Mouse (Mus musculus): ENCODE measurements around the gene Zfhx3.
A peak's percentile ranks its signal among the peaks of the same experiment; 100 is the strongest.

Gene Zfhx3

GRCm38 (mm10) chr8:108725631-108726030, 783.2 kb downstream of the Zfhx3 start:
- DNase-seq = no peak

DNA sequence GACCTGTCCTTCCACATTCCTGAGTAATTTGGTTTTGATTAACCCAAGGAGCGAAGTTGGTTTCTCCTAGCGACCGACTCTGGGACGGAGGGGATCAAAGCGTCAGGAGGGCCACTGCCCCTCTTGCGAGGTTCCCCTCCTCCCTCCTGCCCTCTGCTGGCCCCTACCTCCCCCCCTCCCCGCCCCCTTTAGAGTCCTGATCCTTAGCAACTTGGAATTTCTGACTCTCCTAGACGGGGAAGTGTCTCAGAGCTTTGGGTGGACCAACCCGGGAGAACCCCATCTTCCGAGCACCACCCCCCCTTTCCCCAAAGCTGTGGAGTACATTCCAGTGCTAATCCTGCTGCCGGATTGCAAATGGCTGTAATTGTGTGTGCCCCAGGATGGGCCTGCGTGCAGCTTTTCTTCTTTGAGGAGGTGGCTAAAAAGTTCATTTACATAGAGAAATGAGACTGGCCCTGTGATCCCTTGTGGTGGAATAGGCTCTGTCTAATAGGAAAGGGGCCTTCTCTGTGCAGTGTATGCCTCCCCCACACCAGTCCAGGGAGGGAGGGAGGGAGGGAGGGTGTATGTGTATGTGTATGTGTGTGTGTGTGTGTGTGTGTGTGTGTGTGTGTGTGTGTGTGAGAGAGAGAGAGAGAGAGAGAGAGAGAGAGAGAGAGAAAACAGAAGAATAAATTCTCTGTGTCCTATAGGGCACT, 784.2 kb downstream of the Zfhx3 start:
- DNase-seq = no peak

- DNase-seq = no peak
Measured at GRCm38 (mm10) chr8:108729169-108729568, 786.7 kb downstream of the Zfhx3 start.

- DNase-seq = no peak
Measured at GRCm38 (mm10) chr8:108729667-108730329, 787.4 kb downstream of the Zfhx3 start.

DNA sequence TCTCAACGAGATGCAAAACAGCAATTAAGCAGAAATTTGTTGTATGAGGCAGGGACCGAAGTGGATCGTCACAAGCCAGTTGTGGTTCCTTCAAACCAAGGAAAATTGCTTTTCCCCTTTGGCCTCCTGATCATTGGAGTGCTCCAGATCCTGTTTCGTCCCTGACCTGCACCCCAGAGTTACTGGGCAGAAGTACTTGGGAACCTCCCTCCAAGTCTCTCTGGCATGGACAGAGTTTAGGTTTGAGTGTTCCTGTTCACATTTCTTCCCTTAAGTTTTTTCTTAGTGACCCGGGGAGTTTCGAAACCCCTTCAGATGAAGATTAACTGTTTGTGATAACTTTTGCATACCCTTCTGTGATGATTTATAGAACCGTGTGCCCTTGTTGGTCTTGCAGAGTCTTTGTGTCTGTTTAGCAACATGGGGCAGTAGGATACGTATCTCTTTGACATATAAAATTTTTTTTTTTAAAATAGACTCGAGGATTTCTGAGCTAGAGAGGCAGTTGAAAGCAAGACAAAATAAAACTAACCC, 788.5 kb downstream of the Zfhx3 start:
- DNase-seq = no peak

DNA sequence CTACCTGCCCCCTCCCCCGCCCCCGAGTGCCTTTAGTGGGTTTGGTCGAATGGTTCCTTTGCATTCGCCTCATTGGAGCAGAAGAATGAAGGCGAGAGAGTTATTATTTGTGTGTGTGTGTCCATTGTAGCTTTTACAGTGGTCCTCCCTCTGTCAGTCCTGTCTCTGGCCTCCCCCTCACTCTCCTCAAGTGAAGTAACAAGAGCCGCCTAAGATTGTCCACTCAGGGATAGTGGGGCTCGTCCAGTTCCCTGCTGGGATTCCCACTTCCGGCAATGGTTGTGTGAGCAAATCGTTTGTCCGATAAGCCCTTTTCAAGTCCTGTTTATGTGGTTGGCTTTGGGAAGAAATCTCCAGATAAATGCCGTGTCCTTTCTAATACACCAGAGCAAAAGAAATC, 790.1 kb downstream of the Zfhx3 start:
- no peak for DNase-seq

GRCm38 (mm10) chr8:108733385-108733784, 790.9 kb downstream of the Zfhx3 start:
- no peak for DNase-seq

- DNase-seq = no peak
Measured at GRCm38 (mm10) chr8:108736442-108736841, 794.0 kb downstream of the Zfhx3 start.

DNA sequence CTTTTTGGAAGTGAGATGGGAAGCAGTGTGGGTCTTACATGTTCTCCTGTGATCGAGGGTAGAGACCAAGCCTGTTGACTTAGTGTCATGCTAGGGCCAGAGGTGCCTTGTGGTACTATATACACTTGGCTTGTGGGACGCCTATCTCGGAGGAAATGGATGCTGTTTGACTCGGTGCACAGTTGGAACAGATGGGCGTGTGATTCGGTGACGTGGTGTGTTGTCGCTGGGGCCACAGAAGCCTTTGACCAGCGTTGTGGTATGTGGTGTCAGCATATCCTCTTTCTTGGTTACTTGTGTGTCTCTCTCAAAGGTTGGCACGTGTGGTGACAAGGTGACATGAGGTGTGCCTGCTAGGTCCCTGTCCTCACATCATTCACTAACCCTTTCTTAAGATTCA, 795.7 kb downstream of the Zfhx3 start:
- DNase-seq = no peak

GRCm38 (mm10) chr8:108739517-108739916, 797.1 kb downstream of the Zfhx3 start:
- no peak for DNase-seq

GRCm38 (mm10) chr8:108740443-108740842, 798.0 kb downstream of the Zfhx3 start:
- no peak for DNase-seq

GRCm38 (mm10) chr8:108741651-108742050, 799.2 kb downstream of the Zfhx3 start:
- DNase-seq = no peak

GRCm38 (mm10) chr8:108742465-108742864, 800.0 kb downstream of the Zfhx3 start:
- DNase-seq = no peak

DNA sequence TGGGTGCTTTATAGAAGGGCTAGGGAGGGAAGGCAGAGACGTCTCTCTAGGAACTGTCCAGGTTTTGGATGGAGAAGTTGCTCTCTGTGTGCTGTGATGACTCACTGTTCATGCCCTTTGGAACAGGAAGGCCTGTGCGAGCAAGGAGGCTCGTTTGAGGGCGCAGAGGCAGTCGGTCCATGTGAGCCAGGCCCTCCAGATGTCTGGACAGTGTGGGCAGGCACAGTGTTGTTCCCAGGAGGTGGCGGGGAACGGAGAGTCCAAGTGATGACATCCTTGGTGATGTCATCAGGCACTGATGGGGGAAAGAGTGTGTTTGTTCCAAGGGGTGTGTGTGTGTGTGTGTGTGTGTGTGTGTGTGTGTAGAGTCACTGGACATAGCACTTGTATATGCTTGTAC, 800.8 kb downstream of the Zfhx3 start:
- DNase-seq = no peak

- DNase-seq = no peak
Measured at GRCm38 (mm10) chr8:108745551-108745950, 803.1 kb downstream of the Zfhx3 start.

DNA sequence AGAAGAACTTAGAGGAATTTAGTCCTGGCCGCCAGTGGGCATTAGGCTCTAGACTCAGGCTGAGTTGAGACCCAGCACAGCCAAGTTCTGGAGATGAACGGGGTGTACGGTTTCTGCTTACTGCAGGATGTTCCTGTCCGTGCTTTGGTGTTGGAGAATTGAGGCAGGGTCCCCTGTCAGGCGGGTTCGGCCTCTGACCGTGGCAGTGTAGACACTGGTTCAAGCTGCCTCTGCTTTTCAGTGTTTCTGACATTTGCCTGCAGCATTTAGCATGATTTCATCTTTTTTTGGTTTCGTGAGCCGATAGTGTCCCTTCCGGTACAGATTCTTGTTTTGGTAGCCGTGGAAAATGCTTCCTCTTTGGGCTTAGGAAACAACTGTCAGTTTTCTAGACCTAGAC, 805.7 kb downstream of the Zfhx3 start:
- DNase-seq = no peak

DNA sequence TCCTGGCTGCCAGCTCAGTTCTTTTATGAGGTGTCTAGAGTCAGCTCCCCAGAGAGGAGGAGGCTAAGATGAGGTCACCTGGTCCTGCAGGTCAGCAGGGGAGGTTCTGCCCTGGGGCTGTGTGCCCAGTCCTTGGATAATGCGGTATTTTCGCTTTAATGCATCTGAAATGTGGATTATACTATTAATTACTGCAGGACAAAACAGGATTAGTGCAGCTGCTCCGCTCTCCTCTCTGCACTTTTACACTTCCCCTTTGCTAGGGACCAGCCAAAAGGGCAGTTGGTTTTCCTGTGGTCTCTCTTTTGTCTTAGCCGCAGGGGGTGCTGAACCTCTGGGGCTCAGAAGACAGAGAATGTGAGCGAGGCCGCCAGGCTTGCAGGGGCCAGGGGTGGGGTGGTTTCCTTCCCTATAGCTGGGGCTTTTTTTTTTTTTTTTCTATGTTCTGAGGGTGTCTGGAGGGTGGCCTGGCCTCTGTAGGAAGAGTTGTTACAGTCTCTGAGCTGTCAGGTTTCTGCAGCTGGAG, 806.5 kb downstream of the Zfhx3 start:
- no peak for DNase-seq

DNA sequence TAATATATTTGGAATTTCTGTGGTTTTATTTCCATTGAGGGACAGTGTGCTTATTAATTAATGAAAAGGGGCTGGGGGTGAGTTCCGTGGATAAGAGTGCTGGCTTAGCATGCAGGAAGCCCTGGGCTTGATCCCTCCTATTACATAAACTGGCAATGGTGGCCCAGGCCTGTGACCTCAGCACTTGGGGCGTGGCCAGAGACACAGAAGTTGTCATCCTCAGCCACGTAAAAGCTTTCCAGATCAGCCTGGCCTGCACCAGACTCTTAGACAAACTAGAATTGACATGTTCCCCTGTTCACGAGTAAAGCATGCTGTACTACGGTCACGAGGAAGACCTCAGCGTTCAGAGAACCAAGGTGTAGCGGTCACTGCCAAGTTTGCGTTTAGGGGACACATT, 808.4 kb downstream of the Zfhx3 start:
- no peak for DNase-seq

- DNase-seq = no peak
Measured at GRCm38 (mm10) chr8:108754556-108754955, 812.1 kb downstream of the Zfhx3 start.

DNA sequence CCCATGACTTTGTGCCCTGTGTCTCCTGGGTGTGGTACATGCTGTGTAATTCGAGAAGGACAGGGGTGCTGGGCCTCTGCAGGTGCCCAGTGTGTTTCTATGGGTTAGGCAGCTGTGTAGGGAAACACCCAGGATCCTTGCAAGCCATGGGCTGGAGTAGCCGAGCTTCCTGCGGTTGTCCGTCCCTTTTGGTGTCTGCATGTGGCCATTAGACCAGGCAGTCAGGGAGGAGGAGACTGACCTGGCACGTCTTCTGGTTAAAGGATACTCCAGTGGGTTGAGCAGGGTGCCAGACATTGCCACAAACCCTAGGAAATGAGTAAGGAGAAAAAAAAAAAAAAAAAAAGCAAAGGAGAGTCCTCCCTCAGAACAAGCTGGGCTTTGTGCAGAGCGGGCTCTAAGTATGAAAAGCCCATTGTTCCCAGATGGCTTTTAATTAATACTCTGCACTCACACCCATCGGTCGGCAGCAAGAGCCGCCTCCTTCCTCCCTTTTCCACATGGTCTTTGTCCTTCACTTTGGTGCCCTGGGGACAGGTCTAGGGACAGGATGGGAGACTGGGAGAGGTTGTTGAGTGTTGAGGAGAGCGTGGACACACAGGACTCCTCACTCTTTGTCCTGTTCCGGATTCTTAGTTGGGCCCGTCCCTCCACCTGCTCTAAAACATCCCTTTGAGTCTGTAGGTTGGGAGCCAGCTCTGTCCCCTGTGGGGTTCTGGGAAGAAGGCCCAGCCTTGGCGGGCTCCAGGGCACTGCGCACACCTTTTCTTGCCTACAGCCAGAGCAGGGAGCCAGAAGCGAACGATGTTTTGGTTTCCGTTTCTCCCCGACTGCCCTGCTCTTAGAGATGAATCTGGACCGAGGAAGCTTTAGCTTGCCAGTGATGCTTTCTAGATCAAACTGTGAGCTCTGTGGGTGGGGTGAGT, 813.2 kb downstream of the Zfhx3 start:
- no peak for DNase-seq

DNA sequence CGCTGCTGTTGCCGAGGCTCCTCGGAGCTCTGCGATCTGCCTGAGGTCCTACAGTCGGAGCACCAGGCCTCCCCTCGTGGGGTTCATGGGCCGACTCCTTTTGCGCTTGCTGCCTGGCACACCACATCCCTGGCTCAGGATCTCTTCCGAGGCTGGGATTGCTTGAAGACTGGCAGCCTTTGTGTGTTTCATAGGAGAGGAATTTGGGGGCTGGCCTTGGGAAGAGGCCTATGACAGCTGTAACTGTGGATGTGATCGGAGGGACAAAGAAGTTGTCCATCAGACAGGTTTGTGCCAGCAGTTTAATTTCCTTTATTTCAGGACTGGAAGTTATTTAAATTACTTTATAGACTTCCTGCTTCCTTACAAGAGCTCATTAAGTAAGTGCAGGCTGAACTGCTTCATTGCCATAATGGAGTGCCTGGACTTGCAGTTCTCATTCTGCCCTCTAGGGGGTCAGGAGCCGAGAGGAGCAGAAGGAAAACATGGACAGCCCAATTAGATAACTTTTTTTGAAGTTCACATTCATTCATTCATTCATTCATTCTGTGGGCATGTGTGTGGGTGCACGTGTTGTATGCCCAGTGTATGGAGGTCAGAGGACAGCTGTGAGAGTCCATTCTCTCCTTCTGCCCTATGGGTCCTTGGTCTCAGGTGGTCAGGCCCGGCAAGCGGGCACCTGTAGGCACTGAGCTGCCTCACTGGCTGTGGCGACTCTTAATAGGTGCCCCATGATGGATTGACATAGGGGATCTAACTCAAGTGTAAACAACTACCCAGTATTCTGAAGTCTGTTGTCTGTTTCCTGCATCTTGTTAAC, 817.3 kb downstream of the Zfhx3 start:
- DNase-seq = peak; percentile 68

DNA sequence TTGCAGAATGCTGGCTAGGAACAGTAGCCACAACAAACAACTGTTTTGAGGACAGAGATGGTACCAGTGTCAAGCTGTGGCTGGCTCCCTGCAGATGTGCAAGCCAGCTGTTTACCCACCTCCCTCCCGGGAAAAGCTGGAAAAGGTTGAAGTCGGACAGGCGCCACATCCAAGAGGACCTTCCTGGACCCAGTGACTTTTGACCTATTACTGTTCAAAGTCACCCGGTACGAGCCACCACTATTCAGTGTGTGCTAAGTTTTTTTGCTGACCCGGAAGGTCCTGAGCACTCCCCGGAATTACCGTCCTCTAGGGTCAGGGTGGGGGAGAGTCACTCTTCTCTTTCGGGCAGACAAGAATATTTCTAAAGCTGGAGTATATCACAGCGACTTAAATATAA, 818.3 kb downstream of the Zfhx3 start:
- DNase-seq = no peak

Measured in kidney, adult 18-20 months (tissue).